Mouse (Mus musculus): ENCODE measurements at regions not wholly inside any gene's neighbourhood (a gene's known extent, or its start where the extent isn't known, plus 50 kb on each side); places are given as distances from the start of the nearest gene placed in this dataset.
"Not testable (repeated sequence)": the region's sequence is repeated elsewhere in the genome, so short reads cannot be mapped to it uniquely, and the experiment has no call there.

DNA sequence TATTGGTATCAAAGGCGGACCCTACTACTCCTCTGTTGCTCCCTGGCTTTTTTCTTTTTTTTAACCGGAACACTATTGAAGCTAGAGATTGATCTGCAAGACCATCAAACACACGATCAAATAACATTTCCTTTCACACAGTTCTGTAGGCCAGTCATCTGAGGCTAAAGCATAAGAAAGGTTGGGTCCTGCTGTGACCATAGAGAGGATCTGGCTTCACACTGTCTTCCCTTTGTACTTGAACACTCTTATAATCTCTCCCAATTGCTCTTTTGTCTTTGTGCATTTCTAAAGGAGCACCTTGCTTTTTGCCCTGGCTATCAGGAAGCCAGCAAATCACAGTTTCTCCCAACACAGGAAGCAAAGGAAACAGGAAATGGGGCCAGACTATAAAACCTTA is 76.8 kb upstream of the Zcchc13 start:
- Histone ChIP-seq H3K27me3 (ENCODE audit: control insufficient read depth, insufficient read depth, low read length) (no peaks in the 10 kb centered on the region), H3K4me1 (ENCODE audit: control insufficient read depth, insufficient read depth, low read length) (peaks cover 3% of the 10 kb centered on the region), H3K4me3 (no peak overlapping the region), H3K36me3 (ENCODE audit: control insufficient read depth, insufficient read depth, low read length) (no peaks in the 10 kb centered on the region; the same call in 1 of the 2 replicates), H3K27ac (no peak overlapping the region; the same call in 1 of the 2 replicates), H3K79me2 (replicated peaks; ENCODE audit: control insufficient read depth, insufficient read depth, low read length) (no peaks in the 10 kb centered on the region), H3K9ac (ENCODE audit: low read depth, low read length) (no peak overlapping the region)
- 70% methylated on average over 3 of the region's 3 CpGs for WGBS
- intact Hi-C loops (cut with DNase I) = loop anchor here (2.0 to 5.0 kb wide), 2 partner anchors 19 to 61 kb away; no protein-coding TSS in a partner anchor
- DNase-seq = no peak
- TF ChIP-seq CTCF (IDR thresholded peaks at IDR 0.05) = no peak
- TF ChIP-seq EP300 (IDR thresholded peaks at IDR 0.05; ENCODE audit: insufficient read depth, low read depth, low read length) = no peak
- TF ChIP-seq POLR2A (IDR thresholded peaks at IDR 0.05; ENCODE audit: insufficient read depth, low read depth, low read length) = no peak

DNA sequence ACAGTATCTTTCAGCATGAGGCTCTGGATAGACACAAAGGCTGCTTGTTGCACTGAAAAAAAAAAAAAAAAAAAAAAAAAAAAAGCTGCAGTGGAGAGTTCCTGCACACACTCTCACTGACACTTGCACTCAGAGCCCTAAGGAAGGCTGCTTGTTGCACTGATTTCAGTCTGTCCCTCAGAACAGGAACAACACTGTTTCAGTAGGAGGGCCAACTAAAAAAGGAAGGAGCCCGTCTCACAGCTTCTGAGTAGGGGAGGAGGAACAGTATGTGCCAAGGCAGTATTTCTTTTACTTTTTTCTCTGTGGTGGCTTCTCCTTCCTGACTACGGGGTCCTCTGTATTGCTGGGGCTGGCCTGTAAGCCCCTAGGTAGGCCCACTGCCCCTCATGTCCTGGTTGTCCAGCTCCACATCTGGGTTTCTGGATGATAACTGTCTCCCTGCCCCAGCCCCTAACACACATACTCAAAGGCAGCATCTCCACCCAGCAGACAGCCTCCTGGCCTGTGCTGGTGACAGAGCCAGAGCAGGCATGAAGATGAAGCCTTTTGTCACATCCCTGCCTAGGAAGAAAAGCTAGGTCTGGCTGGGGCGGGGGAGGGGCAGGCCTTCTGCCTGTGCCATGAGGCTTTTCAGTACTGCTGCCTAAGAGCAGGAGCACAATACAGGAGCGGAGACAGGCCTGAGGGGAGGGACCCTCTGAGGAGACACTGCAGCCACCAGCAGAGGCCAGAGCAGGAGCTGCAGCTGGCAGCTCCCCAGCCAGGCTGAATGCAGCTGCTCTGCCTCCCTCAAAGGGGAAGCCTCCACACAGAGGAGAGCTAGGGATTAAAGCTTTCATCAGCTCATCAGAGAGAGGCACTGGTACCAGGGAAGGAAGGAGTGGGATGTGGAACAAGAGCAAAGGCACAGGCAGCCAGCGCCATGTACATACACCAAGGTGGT is 75.1 kb upstream of the Zcchc13 start:
- H3K79me2 ChIP-seq (replicated peaks; ENCODE audit: control insufficient read depth, insufficient read depth, low read length); H3K9ac ChIP-seq (ENCODE audit: low read depth, low read length); H3K4me3 ChIP-seq; intact Hi-C loops (cut with DNase I); H3K27ac ChIP-seq; H3K36me3 ChIP-seq (ENCODE audit: control insufficient read depth, insufficient read depth, low read length); H3K4me1 ChIP-seq (ENCODE audit: control insufficient read depth, insufficient read depth, low read length); H3K27me3 ChIP-seq (ENCODE audit: control insufficient read depth, insufficient read depth, low read length): not testable (repeated sequence)
- 42% methylated on average over 5 of the region's 5 CpGs for WGBS
- peak in 1 of 2 experiments; percentile 24 for DNase-seq

DNA sequence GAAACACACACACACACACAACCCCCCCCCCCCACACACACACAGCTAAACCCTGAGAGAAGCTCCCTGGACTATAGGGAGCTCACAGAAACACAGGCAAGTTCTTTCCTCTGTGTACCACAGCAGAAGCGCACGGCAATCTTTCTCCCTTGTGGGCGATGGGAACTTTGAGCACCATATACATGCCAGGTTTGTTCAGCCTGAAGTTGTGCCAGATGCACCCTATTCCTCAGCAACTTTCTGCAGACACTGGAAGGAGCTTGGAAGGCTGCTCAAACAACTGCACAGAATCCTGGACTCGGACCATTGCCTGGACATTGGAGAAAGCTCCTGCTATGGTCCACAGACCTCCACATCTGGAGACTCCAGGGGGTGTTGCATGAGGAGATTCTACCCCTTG is 74.3 kb upstream of the Zcchc13 start:
- Histone ChIP-seq H3K4me3 (no peak overlapping the region), H3K27ac (peak overlapping the region; percentile 10; the same call in 1 of the 2 replicates), H3K27me3 (ENCODE audit: control insufficient read depth, insufficient read depth, low read length) (no peaks in the 10 kb centered on the region), H3K4me1 (ENCODE audit: control insufficient read depth, insufficient read depth, low read length) (peaks cover 3% of the 10 kb centered on the region), H3K9ac (ENCODE audit: low read depth, low read length) (no peak overlapping the region), H3K79me2 (replicated peaks; ENCODE audit: control insufficient read depth, insufficient read depth, low read length) (no peaks in the 10 kb centered on the region), H3K36me3 (ENCODE audit: control insufficient read depth, insufficient read depth, low read length) (no peaks in the 10 kb centered on the region; the same call in 1 of the 2 replicates)
- WGBS = 70% methylated on average over 4 of the region's 4 CpGs
- no peak for DNase-seq
- no peak for TF ChIP-seq EP300 (IDR thresholded peaks at IDR 0.05; ENCODE audit: insufficient read depth, low read depth, low read length)
- TF ChIP-seq CTCF (IDR thresholded peaks at IDR 0.05) = no peak
- no peak for TF ChIP-seq POLR2A (IDR thresholded peaks at IDR 0.05; ENCODE audit: insufficient read depth, low read depth, low read length)
- intact Hi-C loops (cut with DNase I) = no loop called here

DNA sequence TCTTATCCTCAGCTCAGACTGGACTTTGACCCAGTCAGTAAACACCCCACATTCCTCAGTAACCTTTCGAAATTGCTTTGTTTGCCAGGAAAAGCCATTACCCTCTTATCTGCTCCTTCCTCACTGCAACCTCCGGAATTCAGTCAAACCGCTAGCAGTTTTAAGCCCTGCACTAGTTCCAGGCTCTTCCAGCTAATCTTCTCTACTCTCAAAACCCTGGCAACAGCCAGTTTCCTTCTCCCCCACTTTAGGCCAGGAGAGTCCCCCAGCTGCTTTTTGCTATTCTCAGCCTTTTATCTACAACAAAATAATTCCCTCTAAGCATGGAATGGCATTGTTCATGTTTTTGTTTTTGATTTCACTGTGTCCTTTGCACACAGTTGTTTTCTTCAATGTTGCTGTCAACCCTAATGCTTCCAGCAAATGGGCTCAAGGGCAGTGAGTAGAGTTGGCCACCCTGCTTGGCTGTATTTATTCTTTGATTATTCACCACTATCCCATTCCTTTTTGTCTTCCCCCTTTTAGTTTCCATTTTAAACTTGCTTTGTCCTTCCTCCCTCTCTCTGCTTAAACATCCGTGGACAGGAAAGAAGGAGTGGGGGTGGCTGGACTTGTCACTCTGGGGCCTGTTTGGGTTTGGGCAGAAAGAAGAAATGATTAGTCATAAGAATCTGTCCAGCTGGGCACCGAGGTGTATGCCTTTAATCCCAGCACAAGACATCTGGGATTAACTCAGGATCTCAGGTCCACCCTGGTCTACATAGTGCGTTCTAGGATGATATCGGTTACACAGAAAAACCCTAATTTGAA is 73.5 kb upstream of the Zcchc13 start:
- peak overlapping the region; percentile 10 for H3K27ac ChIP-seq
- H3K36me3 ChIP-seq (ENCODE audit: control insufficient read depth, insufficient read depth, low read length) = no peaks in the 10 kb centered on the region; the same call in 1 of the 2 replicates
- H3K79me2 ChIP-seq (replicated peaks; ENCODE audit: control insufficient read depth, insufficient read depth, low read length) = no peaks in the 10 kb centered on the region
- no peak for TF ChIP-seq CTCF (IDR thresholded peaks at IDR 0.05)
- no peak for TF ChIP-seq POLR2A (IDR thresholded peaks at IDR 0.05; ENCODE audit: insufficient read depth, low read depth, low read length)
- WGBS = 43% methylated on average over 7 of the region's 7 CpGs
- intact Hi-C loops (cut with DNase I) = no loop called here
- H3K27me3 ChIP-seq (ENCODE audit: control insufficient read depth, insufficient read depth, low read length) = no peaks in the 10 kb centered on the region
- peaks cover 3% of the 10 kb centered on the region for H3K4me1 ChIP-seq (ENCODE audit: control insufficient read depth, insufficient read depth, low read length)
- no peak overlapping the region for H3K9ac ChIP-seq (ENCODE audit: low read depth, low read length)
- H3K4me3 ChIP-seq = no peak overlapping the region
- peak in 1 of 2 experiments; percentile 18 for DNase-seq

DNA sequence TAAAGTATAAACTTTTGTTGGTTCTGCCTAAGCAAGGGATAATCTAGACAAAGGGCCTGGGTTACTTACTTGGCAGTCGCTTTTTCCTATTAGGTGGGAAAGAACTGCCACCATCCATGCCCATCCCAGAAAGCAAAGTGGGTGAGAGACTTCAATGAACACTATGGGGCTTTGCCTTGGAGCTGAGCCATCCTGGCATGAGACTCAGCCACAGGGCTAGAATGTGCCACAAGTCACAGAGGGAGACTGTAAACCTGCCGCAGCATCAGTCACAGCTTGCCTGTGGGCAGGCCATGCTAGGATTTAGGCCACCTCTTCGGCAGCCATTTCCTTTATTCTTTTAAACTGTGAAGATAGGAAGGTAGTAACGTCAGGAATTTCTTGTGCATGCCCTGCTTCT is 72.9 kb upstream of the Zcchc13 start:
- WGBS = 81% methylated on average over 4 of the region's 4 CpGs

More for the DNA sequence above, 72.9 kb upstream of the Zcchc13 start:
- peak overlapping the region; percentile 10; the same call in 1 of the 2 replicates for H3K27ac ChIP-seq
- no peak overlapping the region for H3K4me3 ChIP-seq
- H3K27me3 ChIP-seq (ENCODE audit: control insufficient read depth, insufficient read depth, low read length) = no peaks in the 10 kb centered on the region
- H3K36me3 ChIP-seq (ENCODE audit: control insufficient read depth, insufficient read depth, low read length) = no peaks in the 10 kb centered on the region; the same call in 1 of the 2 replicates
- TF ChIP-seq CTCF (IDR thresholded peaks at IDR 0.05) = no peak
- H3K79me2 ChIP-seq (replicated peaks; ENCODE audit: control insufficient read depth, insufficient read depth, low read length) = no peaks in the 10 kb centered on the region
- intact Hi-C loops (cut with DNase I) = no loop called here
- no peak for DNase-seq
- no peak overlapping the region for H3K9ac ChIP-seq (ENCODE audit: low read depth, low read length)
- H3K4me1 ChIP-seq (ENCODE audit: control insufficient read depth, insufficient read depth, low read length) = peaks cover 3% of the 10 kb centered on the region
